Mouse (Mus musculus): ENCODE measurements around the gene Dus2. TPM values are rescaled to one million over a fixed set of nuclear protein-coding genes. Genes with fewer than 3 reads are reported as not detected.

Dus2 gene
- total RNA-seq, 2 experiments from 2014 or later: 20.9 to 21.5 TPM

- peak; percentile 19 to 39 for DNase-seq (ENCODE audit: low spot score in 2 of 2)
Observed at GRCm38 (mm10) chr8:106075161-106075862, 84.2 kb downstream of the Dus2 start.

GRCm38 (mm10) chr8:106075863-106076174, 84.7 kb downstream of the Dus2 start:
- no peak for DNase-seq (ENCODE audit: low spot score in 2 of 2)

GRCm38 (mm10) chr8:106076612-106077011, 85.5 kb downstream of the Dus2 start:
- DNase-seq (ENCODE audit: low spot score in 2 of 2): peak in 1 of 2 experiments; percentile 18

- no peak for DNase-seq (ENCODE audit: low spot score in 2 of 2)
Observed at GRCm38 (mm10) chr8:106077452-106078067, 86.4 kb downstream of the Dus2 start.

GRCm38 (mm10) chr8:106102321-106102720, 111.2 kb downstream of the Dus2 start:
- DNase-seq (ENCODE audit: low spot score in 2 of 2): no peak

Small RNA genes lying within 50 kb of the gene (microRNA-seq; reads per million reads assigned to microRNA genes)
- 0 reads per million in 2 experiments for gene Mir7074

Other genes with a start within 250 kb of the Dus2 start
- gene Gfod2, start 232.7 kb upstream of the Dus2 start, total RNA-seq (2021): 10 to 100 TPM; 25.2 to 30.7 TPM
- 10 to 100 TPM; 23.6 to 25.0 TPM for gene Ranbp10, start 164.0 kb upstream of the Dus2 start, total RNA-seq (2021)
- gene Tsnaxip1, start 163.6 kb upstream of the Dus2 start, total RNA-seq (2021): under 1 TPM; 0.33 to 0.53 TPM
- 10 to 100 TPM; 23.9 to 25.4 TPM for gene Cenpt, start 138.1 kb upstream of the Dus2 start, total RNA-seq (2021)
- 10 to 100 TPM; 32.1 to 34.2 TPM for gene Thap11, start 136.2 kb upstream of the Dus2 start, total RNA-seq (2021)
- gene Nutf2, start 130.8 kb upstream of the Dus2 start, total RNA-seq (2021): 10 to 100 TPM; 23.3 to 42.6 TPM
- 10 to 100 TPM; 59.5 to 63.9 TPM for gene Edc4, start 110.5 kb upstream of the Dus2 start, total RNA-seq (2021)
- 1 to 10 TPM in 1 of 2 experiments, under 1 TPM in 1; 0.66 to 1.5 TPM for gene Nrn1l, start 97.8 kb upstream of the Dus2 start, total RNA-seq (2021)
- 1 to 10 TPM; 8.1 to 8.3 TPM for gene Pskh1, start 90.9 kb upstream of the Dus2 start, total RNA-seq (2021)
- under 1 TPM; 0.85 to 0.91 TPM for gene Ctrl, start 57.5 kb upstream of the Dus2 start, total RNA-seq (2021)
- gene Psmb10, start 52.9 kb upstream of the Dus2 start, total RNA-seq (2021): 10 to 100 TPM; 70.2 to 82.5 TPM
- 10 to 100 TPM; 30.1 to 30.7 TPM for gene Lcat, start 48.0 kb upstream of the Dus2 start, total RNA-seq (2021)
- gene Slc12a4, start 25.2 kb upstream of the Dus2 start, total RNA-seq (2021): 10 to 100 TPM; 28.3 to 32.2 TPM
- not detected for gene Dpep3, start 11.9 kb upstream of the Dus2 start, total RNA-seq (2021)
- gene Dpep2nb, start 14.6 kb downstream of the Dus2 start, total RNA-seq (2021): not detected
- 10 to 100 TPM; 12.7 to 14.7 TPM for gene Ddx28, start 20.5 kb downstream of the Dus2 start, total RNA-seq (2021)
- gene Nfatc3, start 67.5 kb downstream of the Dus2 start, total RNA-seq (2021): 1 to 10 TPM; 9.9 TPM
- gene Esrp2, start 145.6 kb downstream of the Dus2 start, total RNA-seq (2021): under 1 TPM in 1 of 2 experiments, not detected in 1; 0.29 TPM
- gene Pla2g15, start 159.1 kb downstream of the Dus2 start, total RNA-seq (2021): 10 to 100 TPM; 18.7 to 20.1 TPM
- 10 to 100 TPM; 23.2 to 26.2 TPM for gene Slc7a6, start 177.5 kb downstream of the Dus2 start, total RNA-seq (2021)
- gene Slc7a6os, start 219.6 kb downstream of the Dus2 start, total RNA-seq (2021): 10 to 100 TPM; 30.4 to 32.3 TPM
- gene Prmt7, start 219.6 kb downstream of the Dus2 start, total RNA-seq (2021): 10 to 100 TPM; 40.3 to 44.7 TPM

All from layer of hippocampus, postnatal 10 days (tissue).